ENCODE assay signal across 7 mouse cellular contexts in genomic region chr17:82857199-82858147, GRCm38 (mm10).
DNase-seq lines count a peak whose midpoint lies in the region; ATAC-seq and TF ChIP-seq lines count a peak whose summit lies in the region.

No protein-coding gene starts in this region.

- H3K9me3 ChIP-seq in embryonic facial prominence, embryonic 14.5 days (ENCODE audit: control insufficient read depth, low read length): no peaks in the 10 kb centered on the region
- H3K9me3 ChIP-seq in heart, embryonic 10.5 days: no peaks in the 10 kb centered on the region
- H3K9me3 ChIP-seq in kidney, embryonic 14.5 days (ENCODE audit: control insufficient read depth, low read length): peaks cover 4% of the 10 kb centered on the region; the same call in 1 of the 2 replicates
- H3K9me3 ChIP-seq in limb, embryonic 13.5 days: no peaks in the 10 kb centered on the region
- no peaks in the 10 kb centered on the region for H3K9me3 ChIP-seq in midbrain, postnatal 0 days (ENCODE audit: low read length)
- no peaks in the 10 kb centered on the region for H3K9me3 ChIP-seq in stomach, embryonic 15.5 days

- peak; percentile 88 for DNase-seq in embryonic facial prominence, embryonic 14.5 days (ENCODE audit: low spot score)
- peak; percentile 88 for DNase-seq in heart, embryonic 10.5 days (ENCODE audit: low spot score)
- peak; percentile 92 for DNase-seq in midbrain, postnatal 0 days (ENCODE audit: low spot score)

- H3K4me3 ChIP-seq in bone marrow, adult 2 months (replicated peaks; ENCODE audit: control insufficient read depth, low read depth, low read length): no peak overlapping the region
- H3K4me3 ChIP-seq in embryonic facial prominence, embryonic 14.5 days (ENCODE audit: low read depth, low read length): peak overlapping the region; percentile 14
- peak overlapping the region; percentile 47 for H3K4me3 ChIP-seq in heart, embryonic 10.5 days
- H3K4me3 ChIP-seq in kidney, embryonic 14.5 days (ENCODE audit: low read length): peak overlapping the region; percentile 9; the same call in 1 of the 2 replicates
- peak overlapping the region; percentile 29 for H3K4me3 ChIP-seq in limb, embryonic 13.5 days
- H3K4me3 ChIP-seq in midbrain, postnatal 0 days (ENCODE audit: low read depth, low read length): peak overlapping the region; percentile 11; the same call in 1 of the 2 replicates
- H3K4me3 ChIP-seq in stomach, embryonic 15.5 days (replicated peaks): peak overlapping the region; percentile 15; the same call in 1 of the 2 replicates

- no peak overlapping the region for H3K27ac ChIP-seq in bone marrow, adult 2 months (ENCODE audit: control insufficient read depth, insufficient read depth, low read depth, low read length, poor library complexity)
- H3K27ac ChIP-seq in embryonic facial prominence, embryonic 14.5 days (replicated peaks; ENCODE audit: low read depth, low read length): no peak overlapping the region
- H3K27ac ChIP-seq in heart, embryonic 10.5 days: no peak overlapping the region; the same call in 1 of the 2 replicates
- H3K27ac ChIP-seq in kidney, embryonic 14.5 days (ENCODE audit: low read depth, low read length): no peak overlapping the region
- no peak overlapping the region for H3K27ac ChIP-seq in limb, embryonic 13.5 days
- H3K27ac ChIP-seq in midbrain, postnatal 0 days (ENCODE audit: low read depth, low read length): no peak overlapping the region
- H3K27ac ChIP-seq in stomach, embryonic 15.5 days: no peak overlapping the region

- peak overlapping the region; percentile 47 for H3K4me2 ChIP-seq in embryonic facial prominence, embryonic 14.5 days (ENCODE audit: low read depth, low read length)
- peak overlapping the region; percentile 40 for H3K4me2 ChIP-seq in kidney, embryonic 14.5 days (replicated peaks; ENCODE audit: low read depth, low read length)
- peak overlapping the region; percentile 59 for H3K4me2 ChIP-seq in limb, embryonic 13.5 days (replicated peaks)
- peak overlapping the region; percentile 35 for H3K4me2 ChIP-seq in midbrain, postnatal 0 days (ENCODE audit: low read depth, low read length, poor library complexity, severe bottlenecking)
- H3K4me2 ChIP-seq in stomach, embryonic 15.5 days: peak overlapping the region; percentile 48

- H3K27me3 ChIP-seq in embryonic facial prominence, embryonic 14.5 days (replicated peaks; ENCODE audit: control insufficient read depth, insufficient read depth, low read length): no peaks in the 10 kb centered on the region
- H3K27me3 ChIP-seq in heart, embryonic 10.5 days (ENCODE audit: insufficient read depth, poor library complexity, severe bottlenecking): no peaks in the 10 kb centered on the region
- H3K27me3 ChIP-seq in kidney, embryonic 14.5 days (ENCODE audit: control insufficient read depth, insufficient read depth, low read length): no peaks in the 10 kb centered on the region
- H3K27me3 ChIP-seq in limb, embryonic 13.5 days: peaks cover 10% of the 10 kb centered on the region; the same call in 1 of the 2 replicates
- H3K27me3 ChIP-seq in midbrain, postnatal 0 days (ENCODE audit: insufficient read depth, low read length): no peaks in the 10 kb centered on the region
- H3K27me3 ChIP-seq in stomach, embryonic 15.5 days (replicated peaks): no peaks in the 10 kb centered on the region

- H3K9ac ChIP-seq in embryonic facial prominence, embryonic 14.5 days (ENCODE audit: low read depth, low read length): no peak overlapping the region; the same call in 1 of the 2 replicates
- H3K9ac ChIP-seq in kidney, embryonic 14.5 days (ENCODE audit: low read depth, low read length): no peak overlapping the region
- no peak overlapping the region for H3K9ac ChIP-seq in limb, embryonic 13.5 days
- 0 out of 2 replicates have a peak overlapping the region, but pooled peaks have one; percentile 19 for H3K9ac ChIP-seq in midbrain, postnatal 0 days (replicated peaks; ENCODE audit: low read length, poor library complexity, severe bottlenecking)
- no peak overlapping the region for H3K9ac ChIP-seq in stomach, embryonic 15.5 days

- no peaks in the 10 kb centered on the region for H3K4me1 ChIP-seq in bone marrow, adult 2 months (ENCODE audit: control insufficient read depth, insufficient read depth, low read length)
- no peaks in the 10 kb centered on the region for H3K4me1 ChIP-seq in embryonic facial prominence, embryonic 14.5 days (ENCODE audit: control insufficient read depth, insufficient read depth, low read length)
- 0 out of 2 replicates have a peak, but pooled peaks cover 4% of the 10 kb centered on the region for H3K4me1 ChIP-seq in heart, embryonic 10.5 days
- no peaks in the 10 kb centered on the region for H3K4me1 ChIP-seq in kidney, embryonic 14.5 days (ENCODE audit: control insufficient read depth, insufficient read depth, low read length)
- H3K4me1 ChIP-seq in limb, embryonic 13.5 days: peaks cover 5% of the 10 kb centered on the region; the same call in 1 of the 2 replicates
- no peaks in the 10 kb centered on the region for H3K4me1 ChIP-seq in midbrain, postnatal 0 days (ENCODE audit: insufficient read depth, low read length)
- no peaks in the 10 kb centered on the region for H3K4me1 ChIP-seq in stomach, embryonic 15.5 days

- ATAC-seq in embryonic facial prominence, embryonic 14.5 days (ENCODE audit: low read depth): peak; percentile 97
- ATAC-seq in kidney, embryonic 14.5 days (ENCODE audit: low FRiP score, low TSS enrichment): peak; percentile 95
- peak; percentile 96 for ATAC-seq in limb, embryonic 13.5 days (ENCODE audit: low FRiP score, low read depth)
- ATAC-seq in midbrain, postnatal 0 days (ENCODE audit: low FRiP score): peak; percentile 91
- peak; percentile 65; the same call in 1 of the 2 replicates for ATAC-seq in stomach, embryonic 15.5 days (ENCODE audit: insufficient read depth, low FRiP score, low read depth)

- 30% methylated on average over 16 of the region's 16 CpGs for WGBS in bone marrow, adult 2 months
- WGBS in embryonic facial prominence, embryonic 14.5 days: 18% methylated on average over 16 of the region's 16 CpGs
- 29% methylated on average over 16 of the region's 16 CpGs for WGBS in heart, embryonic 10.5 days
- 8% methylated on average over 16 of the region's 16 CpGs for WGBS in kidney, embryonic 14.5 days
- 14% methylated on average over 16 of the region's 16 CpGs for WGBS in limb, embryonic 13.5 days
- 9% methylated on average over 16 of the region's 16 CpGs for WGBS in midbrain, postnatal 0 days
- 20% methylated on average over 16 of the region's 16 CpGs for WGBS in stomach, embryonic 15.5 days

- TF ChIP-seq POLR2A in bone marrow, adult 2 months (IDR thresholded peaks at IDR 0.05; ENCODE audit: borderline replicate concordance, control insufficient read depth, low read depth, low read length): no peak

- peak; percentile 64 for TF ChIP-seq CTCF in bone marrow, adult 2 months (IDR thresholded peaks at IDR 0.05; ENCODE audit: control insufficient read depth, insufficient read depth, low read length)
- TF ChIP-seq CTCF in midbrain, postnatal 0 days (IDR thresholded peaks at IDR 0.05): peak; percentile 98

- no peaks in the 10 kb centered on the region for H3K36me3 ChIP-seq in embryonic facial prominence, embryonic 14.5 days (ENCODE audit: control insufficient read depth, insufficient read depth, low read length)
- H3K36me3 ChIP-seq in heart, embryonic 10.5 days: no peaks in the 10 kb centered on the region
- H3K36me3 ChIP-seq in kidney, embryonic 14.5 days (ENCODE audit: control insufficient read depth, insufficient read depth, low read length): no peaks in the 10 kb centered on the region
- no peaks in the 10 kb centered on the region for H3K36me3 ChIP-seq in limb, embryonic 13.5 days
- H3K36me3 ChIP-seq in midbrain, postnatal 0 days (ENCODE audit: insufficient read depth, low read length): no peaks in the 10 kb centered on the region
- H3K36me3 ChIP-seq in stomach, embryonic 15.5 days: no peaks in the 10 kb centered on the region
